Mouse (Mus musculus): ENCODE results near the gene Olfr692. TPM values are rescaled to one million over a fixed set of nuclear protein-coding genes. Genes with fewer than 3 reads are reported as not detected.

The Olfr692 gene
- polyA plus RNA-seq, 1 experiment from 2014 or later = not detected

- Histone ChIP-seq H3K9me3 (ENCODE audit: control insufficient read depth) (no peaks in the 10 kb centered on the region), H3K4me1 (replicated peaks; ENCODE audit: control insufficient read depth, insufficient read depth, low read length) (no peaks in the 10 kb centered on the region), H3K27ac (ENCODE audit: low read depth, low read length) (no peak overlapping the region), H3K4me2 (replicated peaks; ENCODE audit: low read depth) (no peak overlapping the region), H3K4me3 (ENCODE audit: low read depth, low read length) (no peak overlapping the region), H3K27me3 (replicated peaks; ENCODE audit: control insufficient read depth, insufficient read depth, low read length) (no peaks in the 10 kb centered on the region), H3K9ac (ENCODE audit: low read depth, low read length) (no peak overlapping the region), H3K36me3 (ENCODE audit: control insufficient read depth, insufficient read depth) (peaks cover 71% of the 10 kb centered on the region)
- ATAC-seq = no peak
- 73% methylated on average over 3 of the region's 3 CpGs for WGBS
- TF ChIP-seq CTCF (IDR thresholded peaks at IDR 0.05; ENCODE audit: low read depth) = no peak
These were observed 12.3 kb downstream of the Olfr692 start for GRCm38 (mm10) chr7:105380329-105380728.

GRCm38 (mm10) chr7:105387696-105388095 is 19.7 kb downstream of the Olfr692 start:
- no peak overlapping the region for H3K27ac ChIP-seq (ENCODE audit: low read depth, low read length)
- 62% methylated on average over 2 of the region's 2 CpGs for WGBS
- no peaks in the 10 kb centered on the region for H3K4me1 ChIP-seq (replicated peaks; ENCODE audit: control insufficient read depth, insufficient read depth, low read length)
- no peak for ATAC-seq
- no peak overlapping the region for H3K4me3 ChIP-seq (ENCODE audit: low read depth, low read length)
- H3K36me3 ChIP-seq (ENCODE audit: control insufficient read depth, insufficient read depth) = peaks cover 69% of the 10 kb centered on the region
- no peak for TF ChIP-seq CTCF (IDR thresholded peaks at IDR 0.05; ENCODE audit: low read depth)
- no peaks in the 10 kb centered on the region for H3K27me3 ChIP-seq (replicated peaks; ENCODE audit: control insufficient read depth, insufficient read depth, low read length)
- no peaks in the 10 kb centered on the region for H3K9me3 ChIP-seq (ENCODE audit: control insufficient read depth)
- no peak overlapping the region for H3K4me2 ChIP-seq (replicated peaks; ENCODE audit: low read depth)
- no peak overlapping the region for H3K9ac ChIP-seq (ENCODE audit: low read depth, low read length)

GRCm38 (mm10) chr7:105390236-105390635 is 22.2 kb downstream of the Olfr692 start:
- no peak overlapping the region for H3K4me2 ChIP-seq (replicated peaks; ENCODE audit: low read depth)
- ATAC-seq = no peak
- no peaks in the 10 kb centered on the region for H3K9me3 ChIP-seq (ENCODE audit: control insufficient read depth)
- no peaks in the 10 kb centered on the region for H3K4me1 ChIP-seq (replicated peaks; ENCODE audit: control insufficient read depth, insufficient read depth, low read length)
- TF ChIP-seq CTCF (IDR thresholded peaks at IDR 0.05; ENCODE audit: low read depth) = no peak
- 81% methylated on average over 2 of the region's 2 CpGs for WGBS
- no peak overlapping the region for H3K27ac ChIP-seq (ENCODE audit: low read depth, low read length)
- H3K4me3 ChIP-seq (ENCODE audit: low read depth, low read length) = no peak overlapping the region
- peaks cover 44% of the 10 kb centered on the region for H3K36me3 ChIP-seq (ENCODE audit: control insufficient read depth, insufficient read depth)
- no peaks in the 10 kb centered on the region for H3K27me3 ChIP-seq (replicated peaks; ENCODE audit: control insufficient read depth, insufficient read depth, low read length)
- H3K9ac ChIP-seq (ENCODE audit: low read depth, low read length) = no peak overlapping the region

- TF ChIP-seq CTCF (IDR thresholded peaks at IDR 0.05; ENCODE audit: low read depth) = no peak
- H3K36me3 ChIP-seq (ENCODE audit: control insufficient read depth, insufficient read depth) = peaks cover 5% of the 10 kb centered on the region
- H3K27me3 ChIP-seq (replicated peaks; ENCODE audit: control insufficient read depth, insufficient read depth, low read length) = no peaks in the 10 kb centered on the region
- peak overlapping the region; percentile 22 for H3K27ac ChIP-seq (ENCODE audit: low read depth, low read length)
- no peak overlapping the region for H3K9ac ChIP-seq (ENCODE audit: low read depth, low read length)
- no peak for ATAC-seq
- 45% methylated on average over 1 of the region's 1 CpGs for WGBS
- peak overlapping the region; percentile 37 for H3K4me2 ChIP-seq (replicated peaks; ENCODE audit: low read depth)
- no peaks in the 10 kb centered on the region; the same call in 1 of the 2 replicates for H3K4me1 ChIP-seq (replicated peaks; ENCODE audit: control insufficient read depth, insufficient read depth, low read length)
- H3K4me3 ChIP-seq (ENCODE audit: low read depth, low read length) = no peak overlapping the region
- no peaks in the 10 kb centered on the region for H3K9me3 ChIP-seq (ENCODE audit: control insufficient read depth)
These were observed 26.6 kb downstream of the Olfr692 start for GRCm38 (mm10) chr7:105394606-105395005.

- H3K4me3 ChIP-seq (ENCODE audit: low read depth, low read length) = no peak overlapping the region
- ATAC-seq = peak; percentile 39
- TF ChIP-seq CTCF (IDR thresholded peaks at IDR 0.05; ENCODE audit: low read depth) = no peak
These were observed 27.2 kb downstream of the Olfr692 start for GRCm38 (mm10) chr7:105395131-105395820.

GRCm38 (mm10) chr7:105396126-105396525 is 28.1 kb downstream of the Olfr692 start:
- peak; percentile 3; the same call in 1 of the 2 replicates for ATAC-seq
- Histone ChIP-seq H3K4me2 (replicated peaks; ENCODE audit: low read depth) (peak overlapping the region; percentile 37), H3K9me3 (ENCODE audit: control insufficient read depth) (no peaks in the 10 kb centered on the region), H3K27me3 (replicated peaks; ENCODE audit: control insufficient read depth, insufficient read depth, low read length) (no peaks in the 10 kb centered on the region), H3K9ac (ENCODE audit: low read depth, low read length) (no peak overlapping the region), H3K4me3 (ENCODE audit: low read depth, low read length) (no peak overlapping the region), H3K36me3 (ENCODE audit: control insufficient read depth, insufficient read depth) (no peaks in the 10 kb centered on the region), H3K4me1 (replicated peaks; ENCODE audit: control insufficient read depth, insufficient read depth, low read length) (no peaks in the 10 kb centered on the region; the same call in 1 of the 2 replicates), H3K27ac (ENCODE audit: low read depth, low read length) (peak overlapping the region; percentile 88)
- no peak for TF ChIP-seq CTCF (IDR thresholded peaks at IDR 0.05; ENCODE audit: low read depth)

More at GRCm38 (mm10) chr7:105395131-105395820, 27.2 kb downstream of the Olfr692 start:
- Histone ChIP-seq H3K4me1 (replicated peaks; ENCODE audit: control insufficient read depth, insufficient read depth, low read length) (no peaks in the 10 kb centered on the region; the same call in 1 of the 2 replicates), H3K36me3 (ENCODE audit: control insufficient read depth, insufficient read depth) (no peaks in the 10 kb centered on the region), H3K4me2 (replicated peaks; ENCODE audit: low read depth) (peak overlapping the region; percentile 37), H3K9me3 (ENCODE audit: control insufficient read depth) (no peaks in the 10 kb centered on the region), H3K27me3 (replicated peaks; ENCODE audit: control insufficient read depth, insufficient read depth, low read length) (no peaks in the 10 kb centered on the region), H3K27ac (ENCODE audit: low read depth, low read length) (peak overlapping the region; percentile 88), H3K9ac (ENCODE audit: low read depth, low read length) (no peak overlapping the region)
